Mouse (Mus musculus) hindbrain, embryonic 11.5 days (tissue): Measurements from ENCODE around the gene Castor1. TPM values are rescaled to one million over a fixed set of nuclear protein-coding genes. Genes with fewer than 3 reads are reported as not detected.
A peak's percentile ranks its signal among the peaks of the same experiment; 100 is the strongest.

Experiments
- ATAC-seq: fragments of 200-750 bp; cut with Nextera tagmentation; 2 replicates; pipeline ENCODE4 v1.8.0; 2017; ENCODE audit warnings: mild to moderate bottlenecking, moderate TSS enrichment, moderate library complexity; ENCODE audit not compliant: low FRiP score
- DNase-seq: peaks from one replicate; pipeline ENCODE4 v3.0.0-alpha.2; 2015; ENCODE audit warnings: low spot score
- H3K27ac ChIP-seq: fragments of 300-500 bp; sonication (generic); 2 replicates; pipeline ENCODE4 v1.5.1; 2014; ENCODE audit warnings: mild to moderate bottlenecking, low read depth, low read length
- H3K27me3 ChIP-seq: fragments of 300-500 bp; sonication (generic); 2 replicates; pipeline ENCODE4 v1.6.1; 2014; ENCODE audit warnings: mild to moderate bottlenecking, low read length, moderate library complexity, mixed read lengths; ENCODE audit not compliant: control insufficient read depth, insufficient read depth
- H3K36me3 ChIP-seq: fragments of 300-500 bp; sonication (generic); 2 replicates; pipeline ENCODE4 v1.6.1; 2014; ENCODE audit warnings: mild to moderate bottlenecking, low read length, moderate library complexity, mixed read lengths; ENCODE audit not compliant: control insufficient read depth, insufficient read depth
- H3K4me1 ChIP-seq: fragments of 300-500 bp; sonication (generic); replicated peaks from 2 replicates; pipeline ENCODE4 v1.6.1; 2014; ENCODE audit warnings: low read length, mixed read lengths; ENCODE audit not compliant: control insufficient read depth, insufficient read depth
- H3K4me2 ChIP-seq: fragments of 300-500 bp; sonication (generic); replicated peaks from 2 replicates; pipeline ENCODE4 v1.6.1; 2014; ENCODE audit warnings: mild to moderate bottlenecking, low read depth, low read length
- H3K4me3 ChIP-seq: fragments of 300-500 bp; sonication (generic); 2 replicates; pipeline ENCODE4 v1.5.1; 2014; ENCODE audit warnings: low read depth, low read length
- H3K9ac ChIP-seq: fragments of 300-500 bp; sonication (generic); 2 replicates; pipeline ENCODE4 v1.6.1; 2014; ENCODE audit warnings: low read depth, low read length
- H3K9me3 ChIP-seq: fragments of 300-500 bp; sonication (generic); 2 replicates; pipeline ENCODE4 v1.6.1; 2016; ENCODE audit warnings: low read length; ENCODE audit not compliant: control insufficient read depth
- WGBS: fragments of 180-500 bp; shearing (Covaris S2); extraction: QIAGEN DNeasy Blood & Tissue Kit; methylation state at CpG from one replicate; pipeline ENCODE4 v1.1.7; 2014; 5-methylcytosine and 5-hydroxymethylcytosine counted together
- polyA plus RNA-seq: library from polyadenylated mRNA; unstranded; fragments of >200 nt; fragmentation: Nextera tagmentation; extraction: Ambion mirVana; gene quantifications from 2 replicates; pipeline ENCODE4 v1.2.1, GENCODE M21; 2014

The Castor1 gene
- polyA plus RNA-seq, 1 experiment from 2014 or later: 3.4 TPM

DNA sequence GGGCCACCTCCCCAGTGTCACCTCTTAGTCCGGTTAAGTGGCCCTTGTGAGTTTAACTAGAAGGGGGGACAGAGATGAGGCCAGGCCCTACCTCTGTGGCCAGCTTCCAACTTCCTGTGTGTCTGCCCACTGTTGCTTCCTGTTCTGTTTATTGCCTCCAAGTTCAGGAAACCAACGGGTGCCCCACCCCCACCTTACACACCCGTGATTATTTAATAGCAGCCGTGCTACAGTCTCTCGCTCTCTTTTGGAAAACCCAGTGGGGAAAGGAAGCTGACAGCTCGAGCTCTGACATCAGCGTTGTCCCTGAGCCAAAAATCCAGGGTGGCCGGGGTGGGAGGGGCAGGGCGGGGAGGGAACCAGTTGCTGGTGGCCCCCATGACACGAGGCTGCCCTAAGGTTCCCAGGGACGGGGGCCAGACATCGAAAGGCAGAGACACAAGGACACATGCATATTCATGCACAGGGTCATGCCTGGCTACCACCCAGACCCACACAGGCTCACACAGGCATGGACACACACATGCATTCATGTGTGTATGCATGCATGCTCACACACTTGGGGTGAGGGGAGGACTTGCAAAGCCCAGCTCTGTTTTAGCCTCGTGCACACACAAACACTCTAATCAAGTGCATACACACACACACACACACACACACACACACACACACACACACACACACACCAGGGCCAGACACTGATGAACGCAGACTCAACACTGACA lies 42.6 kb downstream of the Castor1 start:
- Histone ChIP-seq H3K27me3 (peaks cover 10% of the 10 kb centered on the region), H3K4me2 (no peak overlapping the region), H3K9ac (no peak overlapping the region), H3K27ac (no peak overlapping the region), H3K4me1 (0 out of 2 replicates have a peak, but pooled peaks cover 4% of the 10 kb centered on the region), H3K9me3 (no peaks in the 10 kb centered on the region), H3K36me3 (no peaks in the 10 kb centered on the region), H3K4me3 (no peak overlapping the region)
- ATAC-seq (no peak), DNase-seq (no peak)
- WGBS: 64% methylated on average over 14 of the region's 14 CpGs

DNA sequence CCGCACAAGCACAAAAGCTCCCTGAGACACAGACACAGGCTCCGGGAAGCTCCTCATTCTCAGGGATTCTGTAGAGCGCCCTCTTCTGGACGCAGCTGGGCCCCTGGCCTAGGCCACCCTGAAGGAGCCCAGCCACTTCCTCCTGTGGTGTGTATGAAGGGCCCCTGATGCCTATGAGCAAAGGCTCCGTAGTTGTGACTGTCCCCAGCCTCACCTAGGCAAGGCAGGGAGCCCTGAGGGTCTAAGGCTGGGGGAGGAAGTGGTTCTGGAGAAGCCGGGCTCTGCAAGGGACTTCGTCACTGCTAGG lies 43.1 kb downstream of the Castor1 start:
- Histone ChIP-seq H3K36me3 (no peaks in the 10 kb centered on the region), H3K27ac (no peak overlapping the region), H3K27me3 (peaks cover 15% of the 10 kb centered on the region), H3K4me3 (no peak overlapping the region), H3K9me3 (no peaks in the 10 kb centered on the region), H3K9ac (no peak overlapping the region), H3K4me2 (no peak overlapping the region), H3K4me1 (0 out of 2 replicates have a peak, but pooled peaks cover 4% of the 10 kb centered on the region)
- no peak for ATAC-seq
- WGBS: 43% methylated on average over 7 of the region's 7 CpGs
- peak; percentile 71 for DNase-seq

DNA sequence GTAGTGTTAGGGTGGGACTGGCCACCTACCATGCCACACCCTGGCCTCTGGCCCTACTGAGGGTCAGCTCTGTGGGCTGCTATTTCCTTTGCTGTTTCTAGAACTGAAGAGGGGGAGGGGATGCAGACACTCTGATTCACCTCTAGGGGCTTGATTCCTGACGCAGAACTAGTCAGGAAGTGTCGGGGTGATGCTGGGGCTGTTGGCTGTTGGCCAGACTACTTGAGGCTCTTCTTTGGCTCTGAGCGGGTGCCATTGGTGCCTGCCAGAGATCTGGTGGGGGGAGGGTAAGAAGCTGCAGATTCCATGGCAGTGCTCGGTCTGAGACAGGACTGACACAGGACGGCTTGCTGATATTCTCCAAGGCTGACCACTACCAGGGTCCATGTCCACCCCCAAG lies 43.9 kb downstream of the Castor1 start:
- ATAC-seq: no peak
- H3K4me1 ChIP-seq: 0 out of 2 replicates have a peak, but pooled peaks cover 4% of the 10 kb centered on the region
- H3K9ac ChIP-seq: no peak overlapping the region
- no peak overlapping the region for H3K4me3 ChIP-seq
- peaks cover 23% of the 10 kb centered on the region for H3K27me3 ChIP-seq
- no peaks in the 10 kb centered on the region for H3K36me3 ChIP-seq
- no peaks in the 10 kb centered on the region for H3K9me3 ChIP-seq
- no peak overlapping the region for H3K4me2 ChIP-seq
- WGBS: 52% methylated on average over 5 of the region's 5 CpGs
- peak; percentile 39 for DNase-seq
- H3K27ac ChIP-seq: no peak overlapping the region

GRCm38 (mm10) chr11:4262847-4263246 lies 44.8 kb downstream of the Castor1 start:
- H3K27me3 ChIP-seq: peaks cover 31% of the 10 kb centered on the region

GRCm38 (mm10) chr11:4263296-4263695 lies 45.3 kb downstream of the Castor1 start:
- Histone ChIP-seq H3K4me3 (no peak overlapping the region), H3K36me3 (no peaks in the 10 kb centered on the region), H3K9me3 (no peaks in the 10 kb centered on the region), H3K4me2 (no peak overlapping the region), H3K27ac (no peak overlapping the region), H3K9ac (no peak overlapping the region), H3K27me3 (peaks cover 36% of the 10 kb centered on the region), H3K4me1 (0 out of 2 replicates have a peak, but pooled peaks cover 4% of the 10 kb centered on the region)
- 29% methylated on average over 1 of the region's 1 CpGs for WGBS
- no peak for DNase-seq
- ATAC-seq: no peak

More at GRCm38 (mm10) chr11:4262847-4263246, 44.8 kb downstream of the Castor1 start:
- DNase-seq (no peak), ATAC-seq (no peak)
- 28% methylated on average over 4 of the region's 7 CpGs for WGBS
- H3K36me3 ChIP-seq: no peaks in the 10 kb centered on the region
- H3K27ac ChIP-seq: no peak overlapping the region
- no peak overlapping the region for H3K9ac ChIP-seq
- no peak overlapping the region for H3K4me2 ChIP-seq
- 0 out of 2 replicates have a peak, but pooled peaks cover 4% of the 10 kb centered on the region for H3K4me1 ChIP-seq
- H3K9me3 ChIP-seq: no peaks in the 10 kb centered on the region
- H3K4me3 ChIP-seq: no peak overlapping the region

- DNase-seq (no peak), ATAC-seq (no peak)
- H3K27ac ChIP-seq: no peak overlapping the region
- H3K27me3 ChIP-seq: peaks cover 36% of the 10 kb centered on the region
- H3K9ac ChIP-seq: no peak overlapping the region
- WGBS: 67% methylated on average over 7 of the region's 7 CpGs
- no peaks in the 10 kb centered on the region for H3K9me3 ChIP-seq
- 0 out of 2 replicates have a peak, but pooled peaks cover 4% of the 10 kb centered on the region for H3K4me1 ChIP-seq
- no peak overlapping the region for H3K4me3 ChIP-seq
- H3K4me2 ChIP-seq: no peak overlapping the region
- no peaks in the 10 kb centered on the region for H3K36me3 ChIP-seq
These were observed 46.0 kb downstream of the Castor1 start for GRCm38 (mm10) chr11:4264066-4264465.

GRCm38 (mm10) chr11:4266271-4267201 lies 48.5 kb downstream of the Castor1 start:
- H3K4me3 ChIP-seq: peak overlapping the region; percentile 44
- WGBS: under 1% methylated on average over 61 of the region's 61 CpGs
- peak; percentile 61 for DNase-seq
- H3K27me3 ChIP-seq: peaks cover 36% of the 10 kb centered on the region
- H3K4me2 ChIP-seq: peak overlapping the region; percentile 84
- peak overlapping the region; percentile 31; the same call in 1 of the 2 replicates for H3K9ac ChIP-seq
- H3K9me3 ChIP-seq: no peaks in the 10 kb centered on the region
- H3K4me1 ChIP-seq: 0 out of 2 replicates have a peak, but pooled peaks cover 2% of the 10 kb centered on the region
- ATAC-seq: peak; percentile 58; the same call in 1 of the 2 replicates
- H3K36me3 ChIP-seq: no peaks in the 10 kb centered on the region
- no peak overlapping the region for H3K27ac ChIP-seq

DNA sequence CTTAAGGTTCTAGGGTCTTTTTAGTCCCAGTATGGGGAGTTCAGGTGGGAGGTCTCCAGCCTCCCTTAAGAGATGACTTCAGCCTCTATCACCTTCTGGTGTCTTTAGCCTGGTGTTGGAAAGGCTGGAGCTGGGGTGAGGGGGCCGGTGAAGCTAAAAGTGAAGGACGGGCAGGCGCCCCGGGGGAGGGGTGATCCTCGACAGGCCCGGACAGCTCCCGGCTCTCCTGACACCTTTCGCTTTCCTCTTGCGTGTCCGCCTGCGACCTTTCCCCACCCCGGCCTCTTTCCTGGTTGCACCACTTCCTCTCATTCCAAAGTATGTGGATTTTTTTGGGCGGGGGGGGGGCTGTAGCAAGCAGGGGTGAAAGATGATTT lies 49.2 kb downstream of the Castor1 start:
- DNase-seq (no peak), ATAC-seq (no peak)
- H3K9me3 ChIP-seq: no peaks in the 10 kb centered on the region
- H3K36me3 ChIP-seq: no peaks in the 10 kb centered on the region
- 0 out of 2 replicates have a peak, but pooled peaks cover 2% of the 10 kb centered on the region for H3K4me1 ChIP-seq
- peak overlapping the region; percentile 44 for H3K4me3 ChIP-seq
- H3K9ac ChIP-seq: no peak overlapping the region
- peaks cover 36% of the 10 kb centered on the region for H3K27me3 ChIP-seq
- WGBS: 11% methylated on average over 13 of the region's 13 CpGs
- peak overlapping the region; percentile 84 for H3K4me2 ChIP-seq
- H3K27ac ChIP-seq: no peak overlapping the region
